Mouse (Mus musculus): ENCODE measurements around the gene Akap11. TPM values are rescaled to one million over a fixed set of nuclear protein-coding genes. Genes with fewer than 3 reads are reported as not detected.

Akap11 gene
- polyA plus RNA-seq, 1 experiment from 2014 or later: 12.5 TPM

DNA sequence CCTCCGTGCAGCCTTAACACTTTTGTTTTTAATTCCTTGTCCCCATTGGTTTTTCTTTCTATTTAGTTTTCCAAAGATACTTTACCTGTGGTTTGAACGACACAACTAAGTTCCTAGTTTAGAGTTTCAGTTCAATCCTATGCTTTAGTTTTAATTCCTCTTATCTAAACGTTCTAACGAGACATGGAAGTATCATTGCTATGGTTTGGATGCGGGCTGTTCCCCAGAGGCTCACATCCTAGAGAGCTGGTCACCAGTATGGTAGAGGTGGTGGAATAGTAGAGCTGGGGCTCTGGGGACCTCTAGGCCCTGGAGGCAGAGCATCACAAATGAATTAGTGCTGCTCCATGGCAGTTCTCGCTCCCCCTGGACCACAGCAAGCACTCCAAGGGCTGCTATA is 9.7 kb downstream of the Akap11 start:
- H3K4me3 ChIP-seq: no peak overlapping the region
- H3K9ac ChIP-seq: no peak overlapping the region
- no peak for ATAC-seq (ENCODE audit: extremely low read depth, insufficient number of reproducible peaks, low FRiP score, low TSS enrichment)
- no peak overlapping the region for H3K4me2 ChIP-seq
- H3K36me3 ChIP-seq: peaks cover 4% of the 10 kb centered on the region
- 74% methylated on average over 6 of the region's 6 CpGs for WGBS
- no peaks in the 10 kb centered on the region for H3K27me3 ChIP-seq (replicated peaks)
- H3K9me3 ChIP-seq: no peaks in the 10 kb centered on the region
- H3K27ac ChIP-seq (replicated peaks): no peak overlapping the region
- H3K4me1 ChIP-seq: peaks cover 74% of the 10 kb centered on the region

DNA sequence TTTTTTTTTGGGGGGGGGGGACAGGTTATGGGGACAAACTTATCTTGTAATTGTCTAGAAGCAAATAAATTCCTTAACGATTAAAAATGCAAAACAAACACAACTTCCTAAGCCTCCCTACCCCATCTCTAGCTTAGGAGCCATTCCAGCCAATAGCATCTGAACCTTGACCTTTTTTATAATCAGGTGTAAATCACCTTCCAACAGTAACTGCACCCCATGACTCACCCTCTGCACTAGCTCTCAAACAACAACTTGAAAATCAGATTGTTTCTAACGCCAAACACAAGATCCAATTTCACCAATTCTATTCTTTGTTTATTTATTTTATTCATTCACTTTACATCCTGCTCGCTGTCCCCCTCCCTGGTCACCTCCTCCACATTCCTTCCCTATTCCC is 10.1 kb downstream of the Akap11 start:
- no peaks in the 10 kb centered on the region for H3K9me3 ChIP-seq
- H3K36me3 ChIP-seq: peaks cover 8% of the 10 kb centered on the region
- ATAC-seq (ENCODE audit: extremely low read depth, insufficient number of reproducible peaks, low FRiP score, low TSS enrichment): no peak
- no peak overlapping the region for H3K4me2 ChIP-seq
- 59% methylated on average over 3 of the region's 3 CpGs for WGBS
- H3K4me3 ChIP-seq: no peak overlapping the region
- no peak overlapping the region for H3K9ac ChIP-seq
- H3K4me1 ChIP-seq: peaks cover 69% of the 10 kb centered on the region
- no peaks in the 10 kb centered on the region for H3K27me3 ChIP-seq (replicated peaks)
- no peak overlapping the region for H3K27ac ChIP-seq (replicated peaks)

DNA sequence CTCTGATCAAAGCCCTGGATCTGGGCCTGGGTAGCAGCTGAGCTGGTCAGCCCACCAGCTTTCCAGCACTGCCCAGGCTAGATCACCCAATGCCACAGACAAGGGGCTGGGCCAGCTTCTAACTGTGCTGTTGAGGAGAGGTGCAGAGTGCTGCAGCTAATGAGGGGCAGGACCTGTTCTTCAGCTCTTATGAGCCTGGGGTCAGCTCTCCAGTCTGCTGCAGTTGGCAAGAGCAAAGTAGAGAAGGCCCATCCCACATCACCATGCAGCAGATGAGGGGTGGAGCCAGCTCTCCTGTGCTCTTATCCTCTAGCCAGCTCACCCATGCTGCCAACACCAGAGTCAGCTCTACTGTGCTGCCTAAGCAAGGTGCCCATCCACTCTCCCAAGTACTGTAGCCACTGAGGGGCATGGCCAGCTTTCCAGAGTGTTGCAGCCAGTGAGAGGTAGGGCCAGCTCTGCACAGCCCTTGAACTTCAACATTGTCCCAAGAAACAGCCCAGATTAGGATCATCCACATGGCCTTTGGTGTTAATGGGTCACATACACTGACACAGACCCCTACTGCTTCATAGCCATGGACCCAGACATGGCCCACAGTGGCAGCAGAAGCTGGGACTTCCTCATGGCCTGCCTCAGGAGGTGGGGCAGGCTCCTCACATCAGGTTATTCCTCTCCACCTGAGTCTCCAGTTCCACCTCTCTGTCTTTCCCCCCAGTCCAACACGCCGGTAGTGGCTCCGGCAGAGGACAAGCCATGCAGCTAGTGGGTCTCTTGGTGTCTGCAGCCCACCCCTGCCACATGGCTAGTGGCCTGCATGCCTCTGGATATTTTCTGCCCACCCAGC is 10.8 kb downstream of the Akap11 start:
- Histone ChIP-seq H3K4me2 (no peak overlapping the region), H3K4me3 (no peak overlapping the region), H3K9me3 (no peaks in the 10 kb centered on the region), H3K27ac (replicated peaks) (peak overlapping the region; percentile 20; the same call in 1 of the 2 replicates), H3K36me3 (peaks cover 10% of the 10 kb centered on the region), H3K4me1 (peaks cover 63% of the 10 kb centered on the region), H3K9ac (peak overlapping the region; percentile 28; the same call in 1 of the 2 replicates), H3K27me3 (replicated peaks) (no peaks in the 10 kb centered on the region)
- 87% methylated on average over 3 of the region's 3 CpGs for WGBS
- no peak for ATAC-seq (ENCODE audit: extremely low read depth, insufficient number of reproducible peaks, low FRiP score, low TSS enrichment)

DNA sequence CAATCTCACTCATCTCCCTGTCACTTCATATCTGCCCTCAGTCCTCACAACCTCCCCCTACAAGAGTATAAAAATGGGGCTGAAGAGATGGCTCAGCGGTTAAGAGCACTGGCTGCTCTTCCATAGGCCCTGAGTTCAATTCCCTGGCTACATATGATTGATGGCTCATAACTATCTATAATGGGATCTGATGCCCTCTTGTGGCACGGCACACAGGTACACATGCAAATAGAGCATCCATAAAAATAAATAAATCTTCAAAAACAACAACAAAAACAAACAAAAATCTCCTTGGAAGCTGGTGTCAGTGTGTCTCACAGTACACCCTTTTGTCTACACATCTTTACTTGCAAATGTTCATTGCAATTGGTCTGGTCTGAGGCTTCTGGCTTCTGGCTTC is 11.5 kb downstream of the Akap11 start:
- H3K9ac ChIP-seq: no peak overlapping the region
- no peak for ATAC-seq (ENCODE audit: extremely low read depth, insufficient number of reproducible peaks, low FRiP score, low TSS enrichment)
- H3K4me2 ChIP-seq: no peak overlapping the region
- no peak overlapping the region for H3K4me3 ChIP-seq
- no peak overlapping the region for H3K27ac ChIP-seq (replicated peaks)
- WGBS: 82% methylated on average over 2 of the region's 2 CpGs
- peaks cover 56% of the 10 kb centered on the region for H3K4me1 ChIP-seq
- no peaks in the 10 kb centered on the region for H3K27me3 ChIP-seq (replicated peaks)
- H3K36me3 ChIP-seq: peaks cover 16% of the 10 kb centered on the region
- no peaks in the 10 kb centered on the region for H3K9me3 ChIP-seq

DNA sequence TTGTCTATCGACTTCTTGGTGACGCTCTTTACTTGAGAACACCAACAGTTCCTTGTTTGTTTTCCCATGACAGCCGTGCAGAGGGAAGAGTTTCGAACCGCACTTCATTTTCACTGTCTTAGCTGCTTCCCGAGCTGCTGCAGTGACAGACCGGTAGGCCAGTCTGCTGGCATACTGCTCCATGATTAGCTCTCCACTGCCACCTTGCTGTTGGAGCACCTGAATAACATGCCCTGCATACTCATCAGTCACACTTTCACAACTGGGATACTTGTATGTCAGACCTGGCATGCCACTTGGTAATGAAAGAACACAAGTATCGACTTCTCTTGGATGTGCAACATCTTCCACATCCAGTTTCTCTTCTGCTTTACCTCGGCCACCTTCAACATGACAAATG is 25.9 kb downstream of the Akap11 start:
- H3K4me3 ChIP-seq: no peak overlapping the region
- no peaks in the 10 kb centered on the region for H3K9me3 ChIP-seq
- H3K27me3 ChIP-seq (replicated peaks): no peaks in the 10 kb centered on the region
- 76% methylated on average over 9 of the region's 9 CpGs for WGBS
- H3K4me2 ChIP-seq: no peak overlapping the region
- ATAC-seq (ENCODE audit: extremely low read depth, insufficient number of reproducible peaks, low FRiP score, low TSS enrichment): no peak
- no peak overlapping the region for H3K27ac ChIP-seq (replicated peaks)
- H3K36me3 ChIP-seq: peaks cover 92% of the 10 kb centered on the region
- no peak overlapping the region for H3K9ac ChIP-seq
- peaks cover 10% of the 10 kb centered on the region for H3K4me1 ChIP-seq

DNA sequence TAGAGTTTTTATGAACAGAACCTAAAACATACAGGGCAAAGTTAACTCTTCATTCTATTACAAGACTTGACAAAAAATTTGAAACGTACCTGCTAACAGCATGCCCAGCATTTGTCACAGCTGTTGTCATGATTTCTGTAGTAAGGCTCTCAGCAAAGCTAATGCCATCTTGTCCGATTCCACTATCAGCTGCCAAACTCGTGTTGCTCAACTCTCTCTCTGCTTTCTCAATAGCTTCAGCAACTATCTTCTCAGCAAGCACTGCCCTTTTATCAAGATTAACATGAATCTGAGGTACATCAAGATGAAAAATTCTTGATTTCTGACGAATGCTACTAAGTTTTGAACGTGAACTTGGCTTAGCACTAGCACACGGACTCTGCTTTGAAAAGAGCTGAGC is 26.8 kb downstream of the Akap11 start:
- Histone ChIP-seq H3K4me1 (peaks cover 10% of the 10 kb centered on the region), H3K9me3 (no peaks in the 10 kb centered on the region), H3K27me3 (replicated peaks) (no peaks in the 10 kb centered on the region), H3K36me3 (peaks cover 94% of the 10 kb centered on the region), H3K4me2 (no peak overlapping the region), H3K27ac (replicated peaks) (no peak overlapping the region), H3K4me3 (no peak overlapping the region), H3K9ac (no peak overlapping the region)
- WGBS: 84% methylated on average over 6 of the region's 6 CpGs
- no peak for ATAC-seq (ENCODE audit: extremely low read depth, insufficient number of reproducible peaks, low FRiP score, low TSS enrichment)

DNA sequence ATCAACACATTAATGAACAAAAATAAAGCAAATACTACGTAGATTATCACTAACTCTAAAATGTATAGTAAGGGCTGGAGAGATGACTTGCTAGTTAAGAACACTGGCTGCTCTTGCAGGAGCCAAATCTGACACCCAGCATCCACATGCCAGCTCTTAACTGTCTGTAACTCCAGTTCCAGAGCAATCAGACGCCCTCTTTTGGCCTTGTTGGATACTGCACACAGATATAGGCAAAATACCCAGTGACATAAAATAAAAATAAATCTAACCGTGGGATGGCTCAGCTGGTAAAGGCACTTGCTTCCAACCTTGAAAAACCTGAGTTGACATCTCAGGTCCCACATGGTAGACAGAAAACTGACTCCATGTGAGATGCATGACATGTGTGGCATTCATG is 36.0 kb downstream of the Akap11 start:
- no peak overlapping the region for H3K4me3 ChIP-seq
- H3K4me1 ChIP-seq: no peaks in the 10 kb centered on the region
- H3K27ac ChIP-seq (replicated peaks): no peak overlapping the region
- H3K9ac ChIP-seq: no peak overlapping the region
- no peaks in the 10 kb centered on the region for H3K27me3 ChIP-seq (replicated peaks)
- no peaks in the 10 kb centered on the region for H3K9me3 ChIP-seq
- H3K4me2 ChIP-seq: no peak overlapping the region
- 70% methylated on average over 3 of the region's 3 CpGs for WGBS
- no peak for ATAC-seq (ENCODE audit: extremely low read depth, insufficient number of reproducible peaks, low FRiP score, low TSS enrichment)
- H3K36me3 ChIP-seq: peaks cover 60% of the 10 kb centered on the region

DNA sequence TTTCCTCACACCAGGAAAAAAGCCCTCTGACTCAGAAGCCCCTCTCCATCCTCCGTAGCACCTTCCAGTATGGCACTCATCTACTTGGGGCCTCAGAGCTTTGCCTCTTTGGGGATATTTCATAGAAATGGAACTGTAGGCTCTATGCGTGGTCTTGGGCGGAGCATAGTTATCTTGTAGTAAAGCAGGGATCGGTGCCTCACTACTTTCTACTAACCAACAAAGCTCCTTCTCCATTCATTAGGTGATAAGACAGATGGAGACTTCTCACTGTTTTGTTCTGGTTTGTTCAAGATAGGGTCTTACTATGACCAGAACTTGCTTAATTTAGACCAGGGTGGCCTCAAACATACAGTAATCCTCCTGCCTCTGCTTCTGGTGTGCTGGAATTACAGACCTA is 39.9 kb downstream of the Akap11 start:
- no peak for ATAC-seq (ENCODE audit: extremely low read depth, insufficient number of reproducible peaks, low FRiP score, low TSS enrichment)
- H3K27ac ChIP-seq (replicated peaks): no peak overlapping the region
- 72% methylated on average over 4 of the region's 4 CpGs for WGBS
- H3K4me3 ChIP-seq: no peak overlapping the region
- H3K4me1 ChIP-seq: no peaks in the 10 kb centered on the region
- H3K4me2 ChIP-seq: no peak overlapping the region
- no peaks in the 10 kb centered on the region for H3K9me3 ChIP-seq
- H3K36me3 ChIP-seq: peaks cover 69% of the 10 kb centered on the region
- no peak overlapping the region for H3K9ac ChIP-seq
- no peaks in the 10 kb centered on the region for H3K27me3 ChIP-seq (replicated peaks)

DNA sequence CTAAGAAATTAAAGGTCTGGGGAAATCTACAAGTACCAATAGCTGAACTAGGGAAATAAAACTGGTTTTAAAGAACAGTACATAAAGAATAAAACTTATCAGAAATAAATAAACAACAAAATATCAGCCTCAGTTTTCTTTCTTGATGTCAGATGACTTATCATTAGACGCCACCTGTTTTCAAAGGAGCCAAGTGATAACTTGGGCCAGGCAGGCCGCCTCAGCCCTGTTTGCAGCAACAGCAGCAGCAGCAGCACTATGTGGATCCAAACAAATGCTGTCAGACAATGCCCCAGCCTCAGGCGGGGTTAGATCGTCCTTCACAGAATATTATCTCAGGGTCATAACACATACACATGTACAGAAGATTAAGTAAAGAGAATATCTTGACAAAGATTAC is 41.4 kb downstream of the Akap11 start:
- Histone ChIP-seq H3K36me3 (peaks cover 71% of the 10 kb centered on the region), H3K4me2 (no peak overlapping the region), H3K9me3 (no peaks in the 10 kb centered on the region), H3K27me3 (replicated peaks) (no peaks in the 10 kb centered on the region), H3K9ac (no peak overlapping the region), H3K27ac (replicated peaks) (no peak overlapping the region), H3K4me1 (no peaks in the 10 kb centered on the region), H3K4me3 (no peak overlapping the region)
- no peak for ATAC-seq (ENCODE audit: extremely low read depth, insufficient number of reproducible peaks, low FRiP score, low TSS enrichment)
- 35% methylated on average over 4 of the region's 4 CpGs for WGBS

DNA sequence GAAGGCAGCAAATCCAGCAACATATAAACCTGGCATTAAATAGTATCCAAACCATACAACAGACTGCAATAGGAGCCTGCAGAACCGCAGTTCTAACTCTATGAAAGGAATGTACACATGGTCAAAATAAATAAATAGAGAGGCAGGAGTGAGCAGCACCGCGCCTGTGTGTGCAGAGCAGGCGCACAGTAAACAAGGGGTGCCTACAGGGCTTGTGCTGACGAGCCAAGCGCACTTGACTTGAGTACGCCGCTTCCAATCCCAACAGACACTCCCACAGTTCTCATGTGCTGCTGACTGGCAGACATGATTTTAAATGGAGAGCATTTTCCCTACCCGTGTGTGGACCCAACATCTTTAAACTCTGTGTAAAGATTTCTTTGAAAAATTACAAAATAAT is 44.0 kb downstream of the Akap11 start:
- H3K27me3 ChIP-seq (replicated peaks): no peaks in the 10 kb centered on the region
- WGBS: 80% methylated on average over 9 of the region's 9 CpGs
- no peak overlapping the region for H3K9ac ChIP-seq
- no peaks in the 10 kb centered on the region for H3K9me3 ChIP-seq
- H3K4me3 ChIP-seq: no peak overlapping the region
- H3K4me1 ChIP-seq: no peaks in the 10 kb centered on the region
- no peak overlapping the region for H3K27ac ChIP-seq (replicated peaks)
- no peak for ATAC-seq (ENCODE audit: extremely low read depth, insufficient number of reproducible peaks, low FRiP score, low TSS enrichment)
- H3K36me3 ChIP-seq: peaks cover 59% of the 10 kb centered on the region
- H3K4me2 ChIP-seq: no peak overlapping the region

DNA sequence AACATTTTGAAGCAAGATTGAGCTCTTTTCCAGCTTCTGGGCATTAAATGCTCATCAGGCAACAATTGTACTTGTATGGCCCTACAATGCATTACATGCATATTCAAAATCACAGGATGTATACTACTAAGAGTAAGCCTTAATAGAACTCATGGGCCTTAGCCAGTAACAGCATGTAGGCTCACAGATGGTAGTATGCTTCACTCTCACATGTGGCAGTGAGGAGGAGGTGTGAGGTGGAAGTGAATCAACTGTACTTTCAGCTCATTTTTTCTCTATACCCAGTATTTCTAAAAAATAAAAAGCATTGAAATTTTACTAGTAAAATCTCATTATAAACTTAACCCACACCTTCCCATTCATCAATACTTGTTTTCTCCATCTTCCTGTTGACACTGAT is 45.2 kb downstream of the Akap11 start:
- Histone ChIP-seq H3K36me3 (peaks cover 51% of the 10 kb centered on the region), H3K27ac (replicated peaks) (no peak overlapping the region), H3K4me2 (no peak overlapping the region), H3K9ac (no peak overlapping the region), H3K4me1 (no peaks in the 10 kb centered on the region), H3K4me3 (no peak overlapping the region), H3K9me3 (no peaks in the 10 kb centered on the region), H3K27me3 (replicated peaks) (no peaks in the 10 kb centered on the region)
- no peak for ATAC-seq (ENCODE audit: extremely low read depth, insufficient number of reproducible peaks, low FRiP score, low TSS enrichment)
